Mouse (Mus musculus) layer of hippocampus, postnatal 25 days (tissue): Measurements from ENCODE around the gene Plxna2. TPM values are rescaled to one million over a fixed set of nuclear protein-coding genes. Genes with fewer than 3 reads are reported as not detected.

Experiments
- DNase-seq, 2 experiments: peaks; one replicate each; pipeline ENCODE4 v3.0.0; 2022; ENCODE audit warnings: mixed read lengths in 2 of 2, low spot score in 1 of 2; ENCODE audit errors: extremely low spot score in 1 of 2
- total RNA-seq, 2 experiments: library from RNA; stranded (reverse); gene quantifications; 2 replicates each; pipeline ENCODE4 v1.2.3; 2021

Plxna2 gene
- total RNA-seq, 2 experiments from 2014 or later, result 65.2 to 77.2 TPM

DNA sequence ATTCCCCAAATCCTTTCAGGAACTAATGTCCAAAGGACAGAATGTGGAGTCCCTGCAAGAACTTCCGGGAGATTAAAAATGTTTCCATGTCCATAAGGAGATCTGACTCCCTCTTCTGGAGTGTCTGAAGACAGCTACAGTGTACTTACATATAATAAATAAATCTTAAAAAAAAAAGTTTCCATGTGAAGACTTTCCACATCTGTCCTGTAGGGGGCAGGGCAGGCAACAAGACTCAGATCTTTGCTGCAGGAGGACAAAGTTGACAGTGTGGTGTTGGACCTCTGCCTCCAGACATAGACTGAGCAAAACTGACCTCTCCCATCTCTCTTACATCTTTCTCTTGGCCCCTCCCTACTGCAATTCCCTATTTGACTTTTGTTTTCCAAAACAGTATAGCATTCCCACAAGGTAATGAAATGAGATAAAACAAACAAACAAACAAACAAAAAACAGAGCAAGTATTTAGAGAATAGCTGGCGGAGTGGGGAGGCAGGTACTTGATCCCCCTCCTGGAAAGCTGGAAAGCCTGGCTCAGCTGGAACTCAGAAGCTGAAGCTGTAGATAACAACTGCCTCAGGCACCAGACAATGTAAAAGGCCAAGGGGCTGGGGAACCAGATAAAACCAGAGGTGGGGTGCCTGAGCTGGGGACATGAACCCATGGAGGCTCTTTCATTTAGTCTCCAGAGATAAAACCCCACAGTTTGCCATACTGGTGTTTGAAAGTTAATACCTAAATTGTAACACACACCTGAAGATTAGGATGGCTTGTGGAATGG is 143.6 kb downstream of the Plxna2 start:
- DNase-seq, result peak in 1 of 2 experiments; percentile 26

DNA sequence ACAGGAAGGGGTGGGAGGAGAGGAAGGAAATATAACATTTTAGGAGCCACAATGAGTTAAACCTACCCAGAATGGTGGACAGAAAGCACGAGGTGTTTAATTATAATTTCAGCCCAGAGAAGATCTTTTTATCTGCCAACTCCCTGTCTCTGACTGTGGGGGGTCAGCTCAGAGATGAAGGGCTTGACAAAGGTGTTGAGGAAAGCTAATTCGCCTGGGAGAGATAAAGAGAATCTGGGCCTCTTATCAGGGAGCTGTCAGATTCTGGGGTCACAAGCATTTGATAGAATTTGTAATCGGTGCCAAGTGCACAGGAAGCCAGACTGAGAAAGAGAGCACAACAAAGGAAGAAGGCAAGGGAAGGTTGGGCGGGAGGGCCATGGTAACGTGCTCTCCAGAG is 144.9 kb downstream of the Plxna2 start:
- no peak for DNase-seq

DNA sequence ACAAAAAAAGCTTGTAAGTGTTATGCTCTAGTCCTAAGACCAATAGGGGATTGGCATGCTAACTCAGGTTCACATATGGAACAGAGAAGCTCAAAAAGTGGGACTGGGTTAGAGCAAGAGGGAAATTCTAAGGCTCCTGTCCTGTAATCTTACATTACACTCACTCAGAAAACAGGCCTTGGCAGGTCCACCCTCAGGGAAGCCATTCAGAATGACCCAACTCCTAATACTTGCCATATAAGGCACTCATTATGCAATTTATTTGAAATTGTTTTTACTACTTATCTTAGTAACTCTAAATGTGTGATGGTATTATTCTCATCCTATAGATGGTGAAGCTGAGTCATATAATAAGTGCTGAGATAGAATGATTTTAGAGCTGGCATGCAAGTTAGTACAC is 146.9 kb downstream of the Plxna2 start:
- no peak for DNase-seq

DNA sequence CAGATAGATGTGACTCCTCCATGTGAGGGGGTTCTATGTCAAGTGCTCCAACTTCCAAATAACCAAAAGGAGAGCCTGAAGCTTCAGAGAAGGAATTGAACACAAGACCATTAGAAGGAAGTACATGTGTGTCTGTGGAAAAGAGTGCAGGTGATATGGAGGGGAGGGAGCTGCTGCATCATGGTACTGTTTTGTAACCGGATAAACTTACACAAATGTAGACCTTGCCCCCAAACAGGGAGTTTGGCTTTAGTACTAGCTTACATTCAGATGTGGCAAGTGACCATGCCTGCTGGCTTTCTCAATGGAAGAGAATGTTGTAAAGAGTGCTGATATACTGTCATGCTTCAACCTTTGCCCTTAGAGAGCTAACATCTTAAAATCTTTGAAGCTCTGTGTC is 150.8 kb downstream of the Plxna2 start:
- no peak for DNase-seq

DNA sequence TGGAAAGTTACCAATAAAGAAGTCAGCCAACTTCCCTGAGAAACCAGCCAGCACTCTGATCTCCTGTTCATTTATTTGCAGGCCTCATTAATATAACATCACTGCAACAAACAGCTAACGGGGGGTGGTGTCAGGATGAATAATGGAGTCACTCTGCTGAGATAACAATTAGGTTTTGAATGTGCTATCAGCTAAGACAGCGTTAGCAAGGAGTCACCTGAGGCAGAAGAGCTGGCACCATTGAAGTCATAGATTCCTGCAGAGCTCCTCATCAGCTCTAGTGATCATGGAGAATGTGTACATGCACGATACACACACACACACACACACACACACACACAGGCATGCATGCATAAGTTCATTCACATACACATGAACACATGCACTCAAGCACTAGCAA is 154.0 kb downstream of the Plxna2 start:
- DNase-seq, result no peak

DNA sequence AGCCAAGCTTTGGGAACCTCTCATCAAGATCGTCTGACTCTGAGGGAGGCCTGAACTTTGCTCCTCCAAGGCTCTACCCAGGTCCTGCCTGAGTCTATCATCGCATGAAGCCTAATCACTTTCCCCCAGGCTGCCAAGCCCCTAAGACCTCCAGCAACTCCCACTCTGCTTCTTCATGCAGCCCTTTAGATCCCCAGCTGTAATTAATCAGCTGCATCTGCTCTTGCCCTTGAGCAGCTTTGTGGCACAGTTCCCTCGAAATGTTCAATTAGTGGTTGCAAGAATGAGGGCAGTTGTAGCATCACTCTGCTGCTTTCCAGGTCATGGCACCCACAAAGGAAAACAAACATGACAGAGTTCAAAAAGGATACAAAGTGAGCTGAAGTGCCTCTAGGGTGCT is 155.9 kb downstream of the Plxna2 start:
- DNase-seq, result no peak

DNA sequence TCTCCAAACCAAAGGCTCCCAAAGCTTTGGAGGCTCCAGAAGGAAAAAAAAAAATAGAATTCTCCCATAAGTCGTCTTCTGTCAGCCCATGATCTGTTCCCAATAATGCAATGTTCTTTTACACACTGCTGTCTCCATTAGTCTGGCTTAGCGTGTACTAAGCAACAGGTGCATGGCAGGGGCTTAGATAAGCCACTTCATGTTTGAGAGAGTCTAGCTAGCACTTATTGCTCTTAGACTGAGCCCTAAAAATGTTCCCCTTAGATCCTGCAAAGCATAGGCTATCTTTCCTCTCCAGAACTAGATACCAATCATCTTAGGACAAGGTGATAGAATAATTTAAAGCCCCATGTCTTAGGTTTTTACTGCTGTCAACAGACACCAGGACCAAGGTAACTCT is 156.3 kb downstream of the Plxna2 start:
- DNase-seq, result no peak

DNA sequence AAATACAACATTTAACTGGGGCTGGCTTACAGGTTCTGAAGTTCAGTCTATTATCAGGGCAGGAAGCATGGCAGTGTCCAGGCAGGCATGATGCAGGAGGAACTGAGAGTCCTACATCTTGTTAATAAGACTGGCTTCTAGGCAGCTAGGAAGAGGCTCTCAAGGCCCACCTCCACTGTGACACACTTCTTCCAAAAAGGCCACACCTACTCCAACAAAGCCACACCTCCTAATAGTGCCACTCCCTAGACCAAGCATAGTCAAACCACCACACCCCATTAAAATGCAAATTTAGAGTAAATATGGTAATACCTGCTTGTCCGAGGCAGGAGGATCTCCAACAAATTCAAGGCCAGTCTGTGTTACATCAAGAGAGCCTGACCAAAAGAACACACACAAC is 156.7 kb downstream of the Plxna2 start:
- no peak for DNase-seq

DNA sequence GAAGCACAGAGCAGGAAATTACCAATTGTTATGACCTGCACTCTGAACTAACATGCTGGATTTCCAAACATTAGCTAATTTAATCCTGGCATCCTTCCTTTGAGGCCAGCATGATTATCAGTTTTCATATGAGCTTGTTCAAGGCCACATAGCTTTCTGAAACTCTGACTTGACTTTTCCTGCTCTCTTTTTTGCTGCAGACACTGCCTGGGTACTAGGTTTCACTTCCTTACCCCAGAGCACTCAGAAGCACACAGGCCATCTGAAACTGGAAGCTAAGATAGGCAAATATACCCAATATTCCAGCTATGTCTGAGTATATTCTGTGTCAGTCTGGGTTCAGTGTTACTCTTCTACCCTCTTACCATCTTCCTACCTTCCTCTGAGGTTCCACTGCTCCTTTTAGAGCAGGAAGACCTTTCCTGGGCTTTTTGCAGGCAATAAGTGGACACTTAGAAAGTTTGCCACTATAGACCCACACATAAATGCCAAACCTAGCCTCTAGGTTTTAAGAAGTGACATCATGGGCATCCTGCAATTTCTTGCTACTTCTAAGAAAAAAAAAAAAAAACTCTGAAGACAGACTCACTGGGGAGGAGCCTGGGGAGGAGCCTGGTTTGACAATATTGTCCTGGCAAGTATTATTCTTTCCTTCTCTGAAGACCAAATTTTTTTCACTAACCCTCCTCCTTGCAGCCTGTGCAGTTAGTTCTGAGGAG is 157.8 kb downstream of the Plxna2 start:
- DNase-seq, result no peak

DNA sequence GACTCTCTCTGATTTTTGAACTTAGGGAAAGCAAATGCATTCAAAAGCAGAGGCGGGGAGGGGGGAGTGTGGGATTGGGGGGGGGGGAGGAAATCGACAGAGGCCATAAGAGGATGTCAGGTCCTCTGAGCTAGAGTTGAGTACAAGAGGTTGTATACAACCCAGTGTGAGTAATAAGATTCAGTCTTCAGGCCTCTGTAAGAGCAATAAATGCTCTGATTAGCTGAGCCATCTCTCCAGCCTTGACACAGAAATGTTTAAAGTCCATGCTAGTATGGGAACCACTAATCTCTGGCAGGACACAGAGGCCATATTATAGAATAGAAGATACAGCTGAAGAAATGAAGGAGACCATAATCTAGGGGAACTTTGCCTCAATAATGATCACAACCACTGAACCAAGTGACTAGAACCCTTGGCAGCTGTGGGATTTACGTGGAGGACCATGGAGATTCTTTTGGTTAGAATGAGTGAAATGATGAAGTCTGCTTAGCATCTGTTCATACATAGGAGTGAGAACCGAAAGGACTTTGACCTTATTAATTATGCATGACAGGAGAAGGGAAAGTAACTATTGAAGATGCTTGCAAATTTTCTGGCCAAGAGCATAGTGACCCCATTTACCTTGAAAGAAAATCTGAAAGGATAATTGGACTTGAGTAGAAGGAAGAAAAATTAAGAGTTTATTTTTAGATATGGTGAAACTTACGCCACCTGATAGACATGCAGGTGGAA is 158.7 kb downstream of the Plxna2 start:
- DNase-seq, result no peak

DNA sequence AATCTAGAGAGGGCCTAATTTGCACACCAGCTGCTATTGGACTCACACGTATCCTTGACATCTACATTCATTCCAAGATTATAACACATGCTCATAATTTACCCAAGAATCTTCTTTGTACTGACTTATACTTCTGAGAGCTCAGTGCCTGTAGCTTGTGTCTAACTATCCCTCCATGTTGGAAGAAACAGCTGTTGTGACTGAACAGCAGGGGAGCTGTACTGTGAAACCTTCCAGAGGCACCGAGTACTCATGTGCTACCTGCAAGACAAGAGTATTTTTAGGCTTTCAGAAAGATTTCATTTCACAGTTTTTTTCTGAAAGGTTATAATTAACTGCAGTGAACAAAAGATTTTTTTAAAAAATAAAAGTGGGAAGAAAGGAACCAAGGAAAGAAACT is 159.6 kb downstream of the Plxna2 start:
- no peak for DNase-seq

DNA sequence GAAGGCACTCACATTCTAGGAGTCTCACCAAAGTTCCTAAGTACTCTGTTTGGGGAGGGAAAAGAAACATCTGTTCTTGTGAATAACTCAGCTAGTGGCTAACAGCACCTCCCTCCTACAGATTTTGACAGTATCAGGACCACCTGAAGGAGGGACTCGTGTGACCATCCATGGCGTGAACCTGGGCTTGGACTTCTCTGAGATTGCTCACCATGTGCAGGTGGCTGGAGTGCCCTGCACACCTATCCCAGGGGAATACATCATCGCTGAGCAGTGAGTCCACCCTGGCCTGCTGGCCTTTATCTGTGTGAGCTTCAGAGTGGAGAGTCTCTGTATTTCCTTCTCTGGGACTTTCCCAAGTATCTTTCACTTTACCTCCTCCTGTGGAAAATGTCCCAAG is 162.4 kb downstream of the Plxna2 start:
- DNase-seq, result no peak

DNA sequence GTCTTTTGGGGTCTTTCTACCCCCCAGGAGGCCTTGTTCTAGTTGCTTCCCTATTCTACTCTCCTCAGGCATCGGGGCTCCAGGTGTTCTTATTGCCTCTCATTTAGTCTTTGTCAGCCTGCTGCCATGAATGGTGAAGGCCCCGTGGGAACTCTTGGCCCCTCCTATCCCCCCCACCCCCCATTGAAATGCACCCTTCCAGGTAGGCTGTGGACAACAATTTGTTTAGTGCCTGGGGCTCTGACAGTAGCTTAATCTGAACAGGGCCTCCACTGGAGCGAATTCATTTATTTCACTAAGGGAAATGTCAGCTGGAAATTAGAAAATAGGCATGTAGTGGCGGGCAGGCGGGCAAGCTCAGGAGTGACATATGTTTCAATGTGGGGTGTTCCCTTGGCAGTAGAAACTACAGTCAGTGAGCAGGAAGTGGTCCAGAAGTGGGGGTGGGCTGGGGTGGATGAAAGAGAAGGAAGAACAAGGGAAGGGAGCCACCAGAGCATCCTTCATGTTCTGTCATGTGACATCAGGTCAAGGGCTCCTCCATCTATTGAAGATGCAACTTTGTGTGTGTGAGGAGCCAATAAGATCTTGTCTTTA is 162.9 kb downstream of the Plxna2 start:
- DNase-seq, result no peak

DNA sequence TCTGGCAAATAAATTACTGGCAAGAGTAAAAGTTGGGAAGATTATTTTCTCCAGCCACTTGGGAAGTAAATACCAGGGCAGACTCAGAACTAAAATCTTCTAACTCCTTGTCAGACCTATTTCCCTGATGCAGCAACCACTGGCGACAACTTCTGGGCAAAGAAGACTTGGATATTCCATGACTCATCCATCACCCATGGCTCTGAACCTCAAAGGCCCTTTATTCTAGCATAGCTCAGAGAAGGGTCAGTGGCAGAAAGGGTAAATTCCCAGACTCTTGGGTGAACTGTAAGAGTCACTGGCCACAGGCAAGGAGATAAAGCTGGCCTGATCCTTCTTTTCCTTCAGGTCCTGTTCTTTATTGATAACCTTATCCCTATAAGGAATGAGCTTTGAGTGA is 163.5 kb downstream of the Plxna2 start:
- DNase-seq, result no peak

DNA sequence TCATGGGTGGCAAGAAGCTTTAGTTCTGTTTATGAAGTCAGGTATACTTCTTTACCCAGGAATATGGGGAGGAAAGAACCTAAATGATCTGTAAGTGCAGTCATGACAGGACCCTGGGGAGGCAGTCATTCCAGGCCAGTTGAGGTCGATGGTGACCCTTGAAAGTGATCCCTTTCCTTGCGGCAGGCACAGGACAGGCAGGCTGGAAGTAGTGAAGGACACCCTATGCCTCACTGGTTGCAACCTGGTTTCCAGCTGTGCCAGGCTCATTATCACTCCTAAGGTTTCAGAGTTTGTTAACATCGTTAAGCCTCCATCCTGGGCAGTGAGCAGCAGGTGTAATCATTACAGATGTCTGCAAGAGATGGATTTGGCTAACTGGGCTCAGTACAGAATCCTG is 164.3 kb downstream of the Plxna2 start:
- DNase-seq, result no peak

DNA sequence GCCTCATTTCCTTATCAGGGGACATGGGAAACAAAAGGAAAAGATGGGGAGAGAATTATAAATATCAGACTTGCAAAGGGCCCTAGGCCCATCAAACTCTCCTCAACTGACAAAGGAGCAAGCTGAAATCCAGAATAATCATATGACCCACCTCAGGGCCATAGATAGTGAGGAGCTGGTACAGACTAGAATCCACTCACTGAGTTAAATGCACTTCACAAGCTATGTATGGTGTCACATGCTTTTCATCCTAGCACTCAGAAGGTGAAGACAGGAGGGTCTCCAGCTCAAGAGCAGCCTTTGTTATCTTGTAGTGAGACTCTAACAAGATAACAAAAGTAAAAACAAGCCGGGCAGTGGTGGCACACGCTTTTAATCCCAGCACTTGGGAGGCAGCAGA is 169.6 kb downstream of the Plxna2 start:
- no peak for DNase-seq

DNA sequence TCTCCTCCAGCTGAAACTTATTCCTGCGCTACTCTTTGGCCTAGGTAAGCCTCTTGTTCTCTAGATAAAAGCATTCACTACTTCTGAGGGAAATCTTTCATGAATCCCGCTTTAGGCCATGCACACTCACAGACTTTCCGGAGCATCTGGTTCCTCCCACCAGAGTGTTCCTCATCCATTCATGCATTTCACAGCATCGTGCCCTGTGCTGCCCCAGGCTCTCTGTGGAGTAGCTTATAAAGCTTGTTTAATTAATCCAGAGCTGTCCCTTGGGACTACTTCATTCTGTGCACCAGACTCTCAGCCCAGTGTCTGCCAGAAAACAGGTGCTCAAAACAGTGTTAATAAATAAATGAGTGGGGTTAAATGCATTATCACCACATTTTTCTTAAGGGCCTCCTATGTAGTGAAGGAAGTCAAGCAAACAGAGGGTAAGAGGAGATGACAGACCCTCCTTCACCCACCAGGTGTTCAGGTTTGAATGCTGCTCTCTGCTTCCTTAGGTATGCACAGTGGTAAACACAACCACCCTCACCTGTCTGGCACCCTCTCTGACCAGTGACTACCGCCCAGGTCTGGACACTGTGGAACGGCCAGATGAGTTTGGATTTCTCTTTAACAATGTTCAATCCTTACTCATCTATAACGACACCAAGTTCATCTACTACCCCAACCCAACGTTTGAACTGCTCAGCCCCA is 175.4 kb downstream of the Plxna2 start:
- DNase-seq, result no peak

DNA sequence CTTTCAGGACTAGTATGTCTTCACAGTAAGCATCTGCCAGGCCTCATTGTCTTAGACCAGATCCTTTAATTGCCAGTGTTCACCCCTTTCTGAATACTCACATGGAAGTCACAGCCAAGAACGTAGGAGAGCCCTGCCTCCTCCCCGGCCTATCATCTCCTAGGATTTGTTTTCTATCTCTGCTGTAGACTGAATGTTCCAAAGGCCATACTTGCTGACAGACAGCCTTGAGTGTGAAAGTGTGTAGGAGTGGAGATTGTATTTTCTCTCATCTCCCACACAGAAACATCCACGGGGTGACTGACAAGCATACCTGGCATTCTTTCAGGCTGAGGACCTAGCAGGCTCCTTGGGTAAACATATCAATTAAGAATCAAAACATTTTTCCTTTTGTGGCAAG is 177.3 kb downstream of the Plxna2 start:
- no peak for DNase-seq

DNA sequence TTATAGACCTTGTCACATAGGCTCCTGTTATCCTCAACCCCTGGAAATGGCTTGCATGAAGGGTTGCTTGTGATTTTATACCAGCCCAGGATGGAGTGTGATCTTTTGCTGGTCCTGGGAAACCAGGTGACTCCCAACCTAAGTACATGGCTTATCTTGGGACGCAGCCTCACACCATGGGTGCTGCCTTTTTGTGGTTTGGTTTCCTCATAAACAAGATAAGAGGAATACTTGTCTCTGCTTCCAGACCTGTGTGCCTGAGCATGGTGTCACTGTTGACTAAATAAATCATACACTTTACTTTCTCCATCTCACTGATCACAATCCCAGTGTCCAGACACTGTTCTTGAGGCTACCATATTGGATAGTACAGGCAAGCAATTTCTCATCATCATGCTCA is 179.8 kb downstream of the Plxna2 start:
- DNase-seq, result no peak

DNA sequence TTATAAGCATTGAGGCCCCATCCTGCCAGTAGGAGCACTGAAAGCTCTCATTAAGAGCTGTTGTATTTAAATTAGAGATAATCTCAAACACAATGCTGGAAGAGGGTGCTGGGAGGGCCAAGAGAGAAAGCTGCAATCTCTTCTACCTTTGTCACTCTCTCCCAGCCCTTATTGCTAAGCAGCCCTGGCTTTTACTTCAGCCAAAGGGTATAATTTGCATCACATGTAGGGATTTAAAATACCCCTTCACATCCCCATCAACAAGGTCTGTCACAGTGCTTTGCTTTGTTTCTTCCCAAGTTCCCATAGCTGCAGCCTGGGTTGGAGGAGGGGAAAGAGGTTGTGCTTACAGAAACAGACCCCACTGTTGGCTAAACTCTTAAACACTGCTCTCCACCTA is 180.5 kb downstream of the Plxna2 start:
- DNase-seq, result no peak

DNA sequence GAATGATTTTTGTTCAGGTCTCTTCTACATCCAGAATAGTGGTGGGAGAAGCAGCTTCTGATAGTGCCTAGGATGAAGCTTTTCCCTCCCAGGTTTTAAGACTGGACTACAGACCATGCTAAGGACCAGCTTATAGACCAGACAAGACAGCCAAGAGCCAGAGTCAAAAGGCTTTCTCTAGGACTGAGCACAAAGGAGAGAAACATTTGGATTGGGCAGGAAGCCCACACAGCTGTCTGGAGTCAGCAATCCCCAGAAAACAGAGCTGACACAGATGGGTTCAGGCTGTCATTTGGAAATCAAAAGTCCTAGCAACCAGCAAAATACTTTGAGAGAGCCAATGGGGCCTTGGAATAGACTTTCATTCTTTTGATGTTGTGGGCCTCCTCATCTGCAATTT is 190.2 kb downstream of the Plxna2 start:
- no peak for DNase-seq
